Mouse (Mus musculus) small intestine, adult 2 months (tissue): ENCODE results near the gene Ldlr.

Experiments used
- CTCF ChIP-seq: fragments of 200-500 bp; IDR thresholded peaks from 2 replicates; pipeline ENCODE4 v1.5.1; 2012; ENCODE audit warnings: low read depth, mild to moderate bottlenecking, control low read depth, inconsistent platforms, low read length, moderate library complexity, mixed read lengths; ENCODE audit not compliant: insufficient replicate concordance, insufficient read length; ENCODE audit errors: extremely low read depth
- POLR2A ChIP-seq: fragments of 200-500 bp; IDR thresholded peaks from 2 replicates; pipeline ENCODE4 v1.6.1; 2012; ENCODE audit warnings: low read depth, mild to moderate bottlenecking, control low read depth, inconsistent platforms, low read length, moderate library complexity

- TF ChIP-seq CTCF (no peak), POLR2A (no peak)
Observed at GRCm38 (mm10) chr9:21794925-21795324, 71.6 kb downstream of the Ldlr start.
